Mouse (Mus musculus) monocyte, adult 5-6 weeks (primary cell): Measurements from ENCODE around the gene Thada. TPM values are rescaled to one million over a fixed set of nuclear protein-coding genes. Genes with fewer than 3 reads are reported as not detected.

Source experiments
- ATAC-seq: fragments of 153-309, 156-312 bp; replicated peaks from 2 replicates; pipeline ENCODE4 v1.8.0; 2017; ENCODE audit warnings: mild to moderate bottlenecking; ENCODE audit not compliant: low TSS enrichment, insufficient number of reproducible peaks, severe bottlenecking, poor library complexity, low FRiP score
- total RNA-seq: library from RNA; stranded (forward); fragments of 200-1000, 200-491, 200-594 nt; gene quantifications from 3 replicates; pipeline ENCODE4 v1.2.3, GENCODE M21; 2017

The Thada gene
- total RNA-seq, 1 experiment from 2014 or later: 20.3 TPM

DNA sequence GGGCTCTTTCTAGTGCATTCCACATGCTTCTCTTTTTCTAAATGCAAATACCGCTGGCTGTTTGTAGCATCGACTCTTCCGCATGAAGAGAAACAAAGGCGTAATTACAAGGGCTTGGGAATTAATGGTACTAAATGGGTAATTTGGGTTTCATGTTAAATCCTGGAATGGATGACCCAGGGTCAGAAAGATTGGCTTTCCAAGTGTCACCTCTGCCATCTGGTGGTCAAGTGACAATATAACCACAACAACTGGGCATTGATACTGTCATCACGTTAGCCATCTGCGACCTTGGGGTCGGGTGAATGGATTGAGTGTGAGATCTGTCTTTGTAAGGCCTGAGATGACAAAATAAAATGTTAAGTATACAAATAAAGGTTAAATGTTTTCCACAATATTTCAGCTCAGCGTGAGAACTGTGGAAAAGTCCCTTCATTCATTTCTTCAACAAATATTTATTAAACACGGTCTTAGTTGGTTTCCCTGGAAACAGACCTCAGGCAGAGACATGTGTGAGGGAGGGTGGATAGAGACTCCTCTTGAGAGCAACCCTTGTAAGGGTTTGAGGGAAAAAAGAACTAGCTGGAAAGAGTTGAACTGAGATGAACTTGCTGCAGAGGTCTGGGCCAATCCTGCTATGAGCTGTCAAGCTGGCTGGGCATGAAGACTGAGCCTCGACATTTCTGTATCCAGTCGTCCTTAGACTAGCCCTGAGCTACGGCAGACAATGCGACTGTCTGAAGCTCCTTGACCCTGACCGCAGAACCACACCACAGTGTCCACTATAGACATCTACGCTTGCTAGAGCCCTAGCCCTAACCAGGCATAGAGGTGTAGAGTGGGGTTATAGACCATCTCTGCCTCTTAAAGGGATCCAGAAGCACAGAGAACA lies 14.7 kb upstream of the Thada start:
- ATAC-seq: no peak

DNA sequence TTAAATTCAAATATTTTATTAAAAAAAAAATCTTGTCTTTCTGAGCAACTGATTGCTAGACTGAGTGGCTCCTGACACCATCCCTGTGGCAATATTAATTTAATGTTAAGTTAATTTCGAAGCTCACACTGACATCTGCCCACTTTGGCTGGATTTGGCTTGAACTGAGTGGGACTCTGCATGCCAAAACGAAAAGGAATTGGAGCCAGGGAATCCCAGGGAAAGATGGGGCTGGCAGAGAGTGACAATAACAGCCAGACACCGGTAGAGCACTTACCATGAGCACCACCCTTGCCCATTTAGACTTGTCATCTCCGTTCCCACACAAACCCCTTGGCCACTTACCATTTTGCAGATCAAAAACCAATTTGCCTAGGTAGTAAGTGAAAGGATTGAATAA lies 12.3 kb upstream of the Thada start:
- no peak for ATAC-seq

DNA sequence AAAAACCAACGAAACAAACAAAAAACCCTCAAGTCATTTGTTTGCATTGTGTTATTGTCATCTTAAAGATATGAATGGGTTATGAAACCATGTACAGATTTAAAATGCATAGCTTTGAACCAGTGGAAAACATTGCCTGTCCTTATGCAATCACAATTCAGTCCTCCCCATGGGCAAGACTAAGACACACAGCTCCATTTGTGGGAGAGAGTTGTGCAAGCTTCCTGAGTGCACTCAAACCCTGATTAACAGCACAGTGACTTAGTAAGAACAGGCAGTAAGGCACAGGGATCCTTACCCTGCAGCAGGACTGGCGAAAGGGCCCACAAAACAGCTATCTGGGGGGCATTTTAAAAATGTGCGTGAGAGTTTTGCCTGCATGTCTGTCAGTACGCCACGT lies 11.2 kb upstream of the Thada start:
- no peak for ATAC-seq

DNA sequence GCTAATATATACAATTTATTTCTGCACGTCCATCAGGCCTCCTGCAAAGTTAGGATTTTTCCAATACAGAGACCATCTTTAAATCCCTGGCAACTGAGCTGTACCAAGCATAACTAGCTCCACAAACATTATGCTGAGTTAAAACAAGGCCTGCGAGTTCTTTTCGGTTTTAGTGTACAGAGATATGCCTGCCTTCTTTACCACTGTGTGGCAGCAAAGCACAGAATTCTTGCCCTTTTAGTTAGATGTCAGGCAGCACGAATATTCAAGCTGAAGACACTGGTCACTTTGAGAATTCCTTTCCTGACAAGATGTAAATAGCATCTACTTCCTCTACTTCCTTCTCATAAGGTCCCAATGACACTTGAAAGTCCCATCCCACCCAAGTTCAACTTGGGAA lies 8.3 kb upstream of the Thada start:
- ATAC-seq: no peak

DNA sequence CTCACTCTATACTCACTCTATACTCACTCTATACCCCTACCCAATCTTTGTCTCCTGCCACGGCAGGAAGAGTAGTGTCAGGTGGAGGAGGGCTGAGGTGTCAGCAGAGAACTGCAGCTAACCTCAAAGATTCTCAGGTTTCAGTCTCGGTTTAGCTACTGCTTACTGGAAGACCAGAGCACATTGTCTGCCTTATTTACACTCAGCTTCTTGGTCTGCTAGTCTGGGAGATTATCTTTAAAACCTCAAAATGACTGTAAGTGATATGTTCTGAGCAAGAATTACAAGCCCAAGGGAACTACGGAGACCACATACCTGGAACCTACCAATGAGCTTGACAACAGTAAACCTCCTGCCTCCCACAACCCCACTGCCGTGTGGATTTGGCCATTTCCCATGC lies 31.0 kb downstream of the Thada start:
- ATAC-seq: no peak

DNA sequence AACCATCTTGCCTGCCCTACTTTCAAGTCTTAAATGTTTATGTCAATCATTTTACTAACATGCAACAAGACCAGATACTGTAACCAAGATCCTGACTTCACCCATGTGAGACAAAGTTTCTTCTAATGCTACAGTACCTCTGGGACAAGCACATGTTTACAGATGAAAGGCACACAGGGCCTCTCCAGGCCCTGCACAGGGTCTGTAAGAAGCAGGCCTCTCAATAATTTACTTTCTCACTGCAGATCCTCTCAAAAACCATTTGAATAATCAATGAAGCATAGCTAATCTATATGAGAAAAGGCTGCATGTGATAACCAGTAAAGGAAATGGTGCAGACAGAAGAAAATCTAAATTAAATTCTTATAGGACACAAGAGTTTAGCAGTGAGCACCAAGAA lies 31.8 kb downstream of the Thada start:
- no peak for ATAC-seq

DNA sequence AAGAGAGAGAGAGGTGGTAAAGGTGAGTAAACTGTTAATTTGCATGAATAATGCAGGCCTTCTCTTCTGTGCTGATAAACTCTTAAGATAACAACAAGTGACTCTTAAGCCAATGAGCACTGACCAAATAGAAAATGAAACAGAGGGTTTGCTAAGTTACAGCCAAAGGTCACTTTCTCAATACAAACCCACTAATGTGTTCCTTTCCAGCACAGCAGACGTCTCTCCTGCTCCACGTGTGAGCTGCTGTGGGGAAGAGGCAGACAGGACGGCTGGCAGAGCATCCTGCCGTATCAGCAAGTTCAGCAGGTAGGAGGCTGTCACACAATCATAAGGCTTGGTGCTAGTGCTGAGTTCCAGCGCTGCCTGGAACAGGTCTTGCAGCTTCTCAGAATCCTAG lies 34.0 kb downstream of the Thada start:
- no peak for ATAC-seq

DNA sequence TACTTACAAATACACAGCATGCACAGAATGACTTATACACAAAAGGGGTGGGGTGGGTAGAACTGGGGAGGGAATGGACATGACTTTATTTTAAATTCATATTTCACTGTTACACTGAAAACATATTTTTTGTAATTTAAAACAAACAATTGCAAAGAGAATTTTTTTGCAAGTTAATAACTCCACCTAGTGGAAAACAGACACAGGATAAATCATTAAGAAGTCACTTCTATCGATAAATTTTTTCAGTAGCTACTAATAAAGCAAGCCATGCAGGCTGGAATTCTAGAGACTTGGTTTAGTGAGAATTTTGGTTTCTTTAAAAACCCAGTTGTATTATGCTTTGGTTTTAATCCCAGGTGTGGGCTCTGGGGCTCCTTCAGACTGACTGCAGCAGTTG lies 41.7 kb downstream of the Thada start:
- no peak for ATAC-seq

DNA sequence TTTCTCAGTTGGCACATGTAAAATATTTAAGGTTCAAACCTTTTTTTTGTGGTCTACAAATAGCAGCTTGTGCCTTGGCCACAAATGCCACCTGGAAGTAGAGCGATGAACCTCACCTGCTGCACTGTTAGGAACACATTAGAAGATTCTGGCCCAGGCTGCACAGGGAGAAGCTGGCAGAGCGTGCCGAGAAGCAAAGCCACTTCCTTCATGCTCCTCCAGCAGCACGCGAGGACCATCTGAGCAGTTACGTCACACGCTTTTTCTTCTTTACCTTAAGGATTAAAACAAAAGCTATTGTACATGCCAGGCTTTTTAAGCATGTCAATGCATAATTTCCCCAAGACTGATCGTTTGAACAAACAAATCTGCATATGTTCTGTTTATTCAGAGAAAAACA lies 43.1 kb downstream of the Thada start:
- no peak for ATAC-seq

DNA sequence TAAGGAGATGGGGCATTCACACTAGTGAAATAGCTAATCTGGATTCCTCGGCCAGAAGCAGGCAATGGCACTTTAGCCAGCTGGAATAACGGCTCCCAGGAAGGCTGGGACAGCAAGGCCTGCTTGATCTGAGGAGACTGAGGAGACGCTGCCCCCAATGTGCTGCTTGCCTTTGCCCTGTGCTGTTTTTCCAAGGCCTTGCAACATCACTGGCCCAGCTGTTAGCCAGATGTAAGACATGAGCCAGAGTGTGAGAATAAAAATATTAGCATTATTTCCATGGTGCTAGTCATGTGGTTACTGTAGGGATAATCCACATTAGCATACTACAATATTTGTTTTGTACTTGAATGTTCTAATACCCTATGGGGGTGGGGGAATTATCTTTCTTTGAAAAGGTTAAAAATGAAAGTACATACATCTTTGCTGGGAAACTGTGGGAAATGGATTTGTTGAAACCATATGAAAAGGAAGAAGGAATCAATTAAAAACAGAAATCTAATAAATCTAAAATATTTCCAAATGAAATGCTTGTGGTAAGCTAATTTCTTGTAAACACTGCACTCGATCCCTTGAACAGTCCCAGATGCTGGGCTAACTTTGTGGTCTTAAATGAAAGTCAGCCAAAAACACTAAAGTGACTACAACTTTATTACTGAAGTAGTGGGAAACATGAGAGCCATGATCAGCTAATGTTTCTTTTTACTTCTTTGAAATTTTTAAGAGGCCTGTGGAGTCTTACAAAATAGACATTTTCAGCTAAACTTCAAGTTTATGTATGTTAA lies 43.8 kb downstream of the Thada start:
- ATAC-seq: no peak

DNA sequence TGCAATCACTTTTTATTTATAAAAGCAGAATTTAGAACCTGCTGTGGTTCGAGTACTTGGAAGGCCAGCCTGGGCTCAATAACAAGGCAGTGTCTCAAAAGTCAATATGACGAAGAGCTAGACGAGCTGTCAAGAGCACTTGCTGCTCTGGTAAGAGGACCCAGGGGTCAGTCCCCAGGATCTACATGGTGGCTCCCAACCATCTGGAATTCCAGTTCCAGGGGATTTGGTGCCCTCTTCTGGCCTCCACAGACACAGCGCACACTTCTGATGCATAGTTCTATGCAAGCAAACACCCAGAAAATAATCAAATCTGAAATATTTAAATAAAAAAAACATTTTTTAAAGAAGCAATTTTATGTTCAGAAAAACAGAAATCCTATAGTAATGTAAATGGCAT lies 45.0 kb downstream of the Thada start:
- ATAC-seq: no peak

DNA sequence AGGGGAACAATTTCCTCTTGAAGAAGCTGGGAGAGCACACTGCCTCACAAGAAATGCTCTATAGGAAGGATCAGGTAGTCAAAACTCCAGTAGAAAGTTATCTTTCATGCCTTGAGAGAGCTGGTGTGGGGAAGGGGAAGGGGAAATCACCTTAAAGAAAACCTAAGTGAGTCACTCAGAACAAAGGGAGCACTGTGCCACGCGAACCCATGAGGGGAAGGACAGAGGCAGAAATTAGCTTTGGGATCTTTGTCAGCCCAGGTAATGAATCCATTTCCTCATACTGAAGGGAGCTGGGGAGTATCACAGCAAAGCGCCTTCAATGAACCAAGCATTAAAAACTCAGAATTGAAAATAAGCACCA lies 45.7 kb downstream of the Thada start:
- ATAC-seq: no peak

DNA sequence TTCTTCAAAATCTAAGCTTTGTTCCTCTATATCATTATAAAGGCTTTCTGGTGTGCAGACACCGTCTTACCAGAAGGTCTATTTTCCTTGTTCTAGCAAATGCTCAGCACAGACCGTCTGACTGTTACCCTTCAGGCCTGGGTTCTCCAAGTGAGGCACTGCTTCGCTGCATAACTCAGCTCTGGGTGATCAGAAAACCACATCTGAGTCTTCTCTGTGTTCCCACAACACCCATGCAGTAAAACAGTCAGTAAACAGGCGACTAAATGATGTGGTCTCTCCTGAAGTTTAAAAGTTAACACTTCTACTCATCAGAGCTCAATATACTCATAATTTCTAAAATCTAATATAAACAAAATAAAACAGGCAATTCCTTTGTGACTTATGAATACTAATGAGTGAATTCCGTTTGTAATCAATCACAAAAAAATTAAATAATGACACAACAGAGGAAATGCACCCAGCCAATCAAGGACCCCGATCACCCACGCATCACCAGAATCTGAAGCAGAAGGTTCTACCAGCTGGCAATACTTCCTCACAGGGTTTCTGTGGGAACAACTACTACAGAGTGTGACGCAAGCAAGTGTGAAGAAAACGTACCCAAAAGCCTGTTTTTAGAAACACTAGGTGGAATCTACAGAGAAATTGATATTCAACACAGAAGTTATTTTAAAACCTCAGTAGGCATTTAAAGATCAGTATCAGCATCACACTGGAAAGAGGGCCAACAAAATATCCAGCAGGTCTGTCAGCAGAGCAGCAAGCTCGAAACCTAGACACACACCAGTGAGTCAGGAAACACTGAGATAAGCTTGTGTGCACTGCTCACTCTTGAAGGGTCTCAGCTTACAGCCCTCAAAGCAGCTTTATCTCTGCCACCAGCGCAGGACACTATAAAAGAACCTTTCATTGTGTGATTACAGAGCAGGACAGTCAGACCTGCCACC lies 46.4 kb downstream of the Thada start:
- peak; percentile 84 for ATAC-seq

DNA sequence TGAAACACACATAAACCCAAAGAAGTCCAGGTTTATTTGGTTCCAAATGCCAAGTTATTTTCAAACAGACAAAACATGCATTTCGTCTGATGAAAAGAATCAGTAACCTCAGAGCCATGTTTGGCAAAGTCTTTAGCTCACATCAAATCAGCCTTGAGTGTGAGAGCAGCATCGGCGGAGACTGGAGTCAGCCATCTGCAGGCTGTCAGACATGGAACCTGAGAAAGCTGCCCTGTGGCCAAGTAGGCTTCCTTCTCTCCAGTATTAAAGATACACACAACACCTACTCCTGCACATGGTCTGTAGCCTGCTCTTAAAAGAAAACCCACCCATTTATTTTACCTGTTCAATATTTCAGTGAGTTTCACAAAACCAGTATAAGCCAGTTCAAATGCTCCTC lies 50.1 kb downstream of the Thada start:
- ATAC-seq: no peak

DNA sequence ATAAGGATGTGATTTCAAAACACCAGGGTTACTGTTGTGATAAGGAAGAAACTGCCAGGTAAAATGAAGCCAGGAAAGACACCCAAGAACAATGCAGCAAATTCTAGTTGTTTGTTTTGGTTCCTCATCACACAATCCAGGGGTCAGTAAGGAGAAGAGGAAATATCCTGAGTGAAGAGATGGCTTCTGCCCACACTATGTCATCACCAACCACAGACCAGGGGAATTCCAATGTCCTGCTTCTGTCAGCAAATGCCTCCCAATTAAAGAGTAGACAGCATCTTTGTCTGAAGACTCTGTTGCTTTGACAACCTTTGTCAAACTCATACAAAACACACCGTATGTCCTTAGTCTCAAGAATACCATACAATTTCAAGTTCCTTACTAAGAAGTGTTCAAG lies 57.3 kb downstream of the Thada start:
- peak; percentile 66 for ATAC-seq

DNA sequence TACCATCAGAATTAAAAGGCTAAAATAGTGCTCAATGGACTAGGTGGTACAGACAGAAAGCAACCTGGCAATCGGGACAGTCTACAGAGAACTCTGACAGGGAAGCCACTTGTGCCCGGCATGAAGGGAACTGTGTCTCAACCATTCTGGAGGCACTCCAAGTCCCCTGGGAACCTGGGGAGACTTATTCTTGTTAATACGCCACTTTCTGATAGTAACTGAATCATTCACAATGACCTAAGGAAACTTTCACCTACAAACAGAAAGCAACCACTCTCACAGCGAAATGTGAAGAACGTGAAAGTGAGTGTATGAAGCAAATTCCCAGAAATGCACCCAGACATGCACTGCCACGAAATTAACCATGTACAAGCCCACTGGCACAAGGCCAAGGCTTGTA lies 60.4 kb downstream of the Thada start:
- ATAC-seq: no peak

DNA sequence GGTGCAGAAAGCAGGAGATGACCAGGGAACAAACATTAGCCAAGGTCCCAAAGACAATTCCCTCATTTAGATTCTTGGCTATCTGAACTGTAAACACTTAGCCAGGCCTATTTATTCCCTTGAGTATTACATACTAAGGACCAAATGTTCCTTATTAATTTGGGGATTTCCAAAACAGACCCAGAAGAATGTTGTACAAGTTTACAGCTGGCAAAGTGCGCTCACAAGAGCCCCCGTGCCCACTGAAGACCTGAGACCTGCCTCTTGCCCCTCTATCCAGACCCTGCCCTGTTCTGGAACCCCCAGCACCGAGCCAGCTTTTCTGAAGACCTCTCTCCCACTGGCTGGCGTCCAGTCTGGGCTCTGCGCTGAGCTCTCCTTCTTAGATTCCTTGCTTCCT lies 64.2 kb downstream of the Thada start:
- no peak for ATAC-seq

DNA sequence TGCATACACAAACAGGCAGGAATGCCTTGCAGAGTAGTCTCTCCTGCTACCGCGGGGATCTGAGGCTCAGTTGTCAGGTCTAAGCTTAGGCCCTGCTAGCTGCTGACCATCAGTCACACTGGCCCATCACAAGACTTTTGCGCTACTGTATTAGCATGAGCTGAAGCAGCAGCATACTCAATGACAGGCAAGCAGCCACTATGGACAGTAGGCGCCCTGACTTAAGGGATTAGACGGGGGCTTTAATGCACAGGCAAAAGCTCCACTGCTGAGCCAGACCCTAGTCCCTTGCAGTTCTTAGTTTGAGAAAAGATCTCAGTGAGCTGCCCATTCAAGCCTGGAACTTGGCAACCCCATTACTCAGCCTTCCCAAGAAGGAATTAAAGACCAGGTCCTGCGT lies 66.6 kb downstream of the Thada start:
- ATAC-seq: no peak

DNA sequence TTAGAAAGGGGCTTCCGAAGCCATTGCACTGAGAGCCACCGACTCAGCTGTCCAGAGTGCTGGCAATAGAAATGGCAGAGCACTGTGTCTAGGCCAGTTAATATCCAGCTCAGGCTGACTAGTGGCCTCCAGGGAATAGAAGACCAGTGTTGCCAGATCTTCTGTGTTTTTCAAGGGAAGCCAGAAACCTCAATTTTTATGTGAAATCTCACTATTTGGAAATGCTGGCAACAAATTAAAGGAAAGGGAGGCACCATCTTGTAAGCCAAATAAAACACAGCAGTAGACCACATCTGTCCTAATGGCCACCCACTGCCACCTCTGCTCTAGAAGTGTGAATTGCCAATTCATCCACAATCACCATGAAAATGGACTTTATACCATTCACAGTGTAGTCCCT lies 76.0 kb downstream of the Thada start:
- ATAC-seq: no peak
